18 mouse cellular contexts compared by ENCODE assay signal in genomic region chr7:112271627-112272026, GRCm38 (mm10). TPM values are rescaled to one million over a fixed set of nuclear protein-coding genes. Genes with fewer than 3 reads are reported as not detected.
DNase-seq lines count a peak whose midpoint lies in the region; ATAC-seq and TF ChIP-seq lines count a peak whose summit lies in the region.
"Had no signal": no experiment of that assay in that cellular context is flagged by ENCODE, and none has a peak within 500 bp of the region (broad histone marks: within the 10 kb centered on the region; RNA-seq: fewer than 3 reads in every experiment).

No protein-coding gene starts in this region.

- peak overlapping the region; percentile 92 for H3K27ac ChIP-seq in heart, embryonic 15.5 days
- peak overlapping the region; percentile 51 for H3K27ac ChIP-seq in intestine, postnatal 0 days (ENCODE audit: low read depth, low read length)
- H3K27ac ChIP-seq: embryonic facial prominence, embryonic 15.5 days; hindbrain, postnatal 0 days; limb, embryonic 15.5 days; liver, embryonic 15.5 days had no signal

- H3K9ac ChIP-seq in heart, embryonic 15.5 days, result no peak overlapping the region
- no peak overlapping the region for H3K9ac ChIP-seq in intestine, postnatal 0 days (ENCODE audit: low read depth, low read length)
- H3K9ac ChIP-seq: embryonic facial prominence, embryonic 15.5 days; limb, embryonic 15.5 days; liver, embryonic 15.5 days; midbrain, embryonic 12.5 days had no signal

- DNase-seq in heart, adult 11 months, result peak; percentile 78
- no peak for DNase-seq in heart, postnatal 4 days
- no peak for DNase-seq in heart, postnatal 25 days (ENCODE audit: low spot score)
- peak; percentile 92 for DNase-seq in gonadal fat pad, adult 2 months (ENCODE audit: low read depth)
- DNase-seq: right cerebral cortex, postnatal 4 days; thymus, postnatal 4 days had no signal

- no peaks in the 10 kb centered on the region for H3K27me3 ChIP-seq in heart, embryonic 15.5 days
- H3K27me3 ChIP-seq in intestine, postnatal 0 days (replicated peaks; ENCODE audit: control insufficient read depth, insufficient read depth, low read length), result no peaks in the 10 kb centered on the region
- H3K27me3 ChIP-seq: embryonic facial prominence, embryonic 15.5 days; liver, embryonic 15.5 days; midbrain, embryonic 12.5 days had no signal

- intact Hi-C loops in heart, postnatal 25 days (cut with DNase I), result loop anchor here (5.0 kb wide), 1 partner anchor 39 kb away; no protein-coding TSS in a partner anchor

- no peak overlapping the region for H3K4me2 ChIP-seq in heart, embryonic 15.5 days
- peak overlapping the region; percentile 4; the same call in 1 of the 2 replicates for H3K4me2 ChIP-seq in intestine, postnatal 0 days (replicated peaks; ENCODE audit: low read depth)
- H3K4me2 ChIP-seq: embryonic facial prominence, embryonic 15.5 days; limb, embryonic 15.5 days; liver, embryonic 15.5 days; midbrain, embryonic 12.5 days had no signal

- no peak for ATAC-seq in heart, embryonic 15.5 days (replicated peaks; ENCODE audit: insufficient number of reproducible peaks, insufficient read depth, low FRiP score, low read depth)
- ATAC-seq in intestine, postnatal 0 days, result peak; percentile 21; the same call in 1 of the 2 replicates
- ATAC-seq in CD4-positive, CD25-positive, alpha-beta regulatory T cell, adult 4 months, result no peak
- no peak for ATAC-seq in megakaryocyte, adult 5-6 weeks (ENCODE audit: poor library complexity, severe bottlenecking)
- ATAC-seq: hindbrain, postnatal 0 days had no signal

- WGBS in heart, embryonic 15.5 days, result 80% methylated on average over 3 of the region's 3 CpGs
- 75% methylated on average over 3 of the region's 3 CpGs for WGBS in intestine, postnatal 0 days

- no peak overlapping the region for H3K4me3 ChIP-seq in heart, embryonic 15.5 days
- H3K4me3 ChIP-seq in intestine, postnatal 0 days (ENCODE audit: low read depth, low read length), result no peak overlapping the region
- H3K4me3 ChIP-seq: embryonic facial prominence, embryonic 15.5 days; forebrain, embryonic 10.5 days; limb, embryonic 15.5 days; liver, embryonic 15.5 days; midbrain, embryonic 12.5 days had no signal

- peaks cover 21% of the 10 kb centered on the region for H3K36me3 ChIP-seq in heart, embryonic 15.5 days
- H3K36me3 ChIP-seq in intestine, postnatal 0 days (ENCODE audit: control insufficient read depth, insufficient read depth), result no peaks in the 10 kb centered on the region
- H3K36me3 ChIP-seq: embryonic facial prominence, embryonic 15.5 days; forebrain, embryonic 10.5 days; limb, embryonic 15.5 days; liver, embryonic 15.5 days; midbrain, embryonic 12.5 days had no signal

- H3K9me3 ChIP-seq in heart, embryonic 15.5 days (replicated peaks), result no peaks in the 10 kb centered on the region
- no peaks in the 10 kb centered on the region for H3K9me3 ChIP-seq in intestine, postnatal 0 days (ENCODE audit: control insufficient read depth)
- H3K9me3 ChIP-seq: embryonic facial prominence, embryonic 15.5 days; forebrain, embryonic 10.5 days; limb, embryonic 15.5 days; liver, embryonic 15.5 days; midbrain, embryonic 12.5 days had no signal

- TF ChIP-seq CTCF in intestine, postnatal 0 days (IDR thresholded peaks at IDR 0.05; ENCODE audit: low read depth), result no peak

- H3K4me1 ChIP-seq in heart, embryonic 15.5 days (replicated peaks), result peaks cover 96% of the 10 kb centered on the region
- H3K4me1 ChIP-seq in intestine, postnatal 0 days (replicated peaks; ENCODE audit: control insufficient read depth, insufficient read depth, low read length), result peaks cover 19% of the 10 kb centered on the region

RNA-seq across cellular contexts. Expression of gene Mical2, which starts 46.0 kb away (rescaled TPM):
- total RNA-seq in heart, postnatal 4 days (2021), result 100 to 1,000 TPM; 281 to 298 TPM
- 132 and 134 TPM in 2 replicates for polyA plus RNA-seq in heart, embryonic 15.5 days (2015; fragmentation: Nextera tagmentation; extraction: Ambion mirVana)
- 100 to 1,000 TPM in 1 of 2 experiments, 10 to 100 TPM in 1; 93.4 to 103 TPM for total RNA-seq in heart, postnatal 25 days (2021)
- polyA plus RNA-seq in gonadal fat pad, adult 2 months (2012; rRNA removed), result 15.0 and 15.5 TPM in 2 replicates
- 13.0 and 13.6 TPM in 2 replicates for polyA plus RNA-seq in intestine, postnatal 0 days (2015; fragmentation: Nextera tagmentation; extraction: Ambion mirVana)
- polyA plus RNA-seq in CD4-positive, CD25-positive, alpha-beta regulatory T cell, adult 4 months (2017; shearing (Covaris generic)), result 1 to 10 TPM; 2.1 to 2.4 TPM
- 1.1 and 1.8 TPM in 2 replicates for total RNA-seq in megakaryocyte, adult 5-6 weeks (2015)
- 0.69 and 1.1 TPM in 2 replicates for total RNA-seq in megakaryocyte, adult 5-6 weeks (2017)
- total RNA-seq: CH12.LX, MEL had no signal

Comparison
In these comparisons a context has a peak if more than half of its experiments do, and no peak if none do; other contexts are left out.
1. DNase-seq: peak in heart, adult 11 months (single experiment) and gonadal fat pad, adult 2 months (single experiment); none in heart, postnatal 4 days (single experiment) and heart, postnatal 25 days (single experiment).